Mouse (Mus musculus): Measurements from ENCODE around the gene Hoxa9. TPM values are rescaled to one million over a fixed set of nuclear protein-coding genes. Genes with fewer than 3 reads are reported as not detected.

Gene Hoxa9
- polyA plus RNA-seq (2015; fragmentation: Nextera tagmentation; extraction: Ambion mirVana), result 0.46 and 0.52 TPM in 2 replicates

GRCm38 (mm10) chr6:52230516-52231165 is at the start of gene Hoxa9:
TSS of gene Hoxa9 (minus strand) at chr6:52231089.

DNA sequence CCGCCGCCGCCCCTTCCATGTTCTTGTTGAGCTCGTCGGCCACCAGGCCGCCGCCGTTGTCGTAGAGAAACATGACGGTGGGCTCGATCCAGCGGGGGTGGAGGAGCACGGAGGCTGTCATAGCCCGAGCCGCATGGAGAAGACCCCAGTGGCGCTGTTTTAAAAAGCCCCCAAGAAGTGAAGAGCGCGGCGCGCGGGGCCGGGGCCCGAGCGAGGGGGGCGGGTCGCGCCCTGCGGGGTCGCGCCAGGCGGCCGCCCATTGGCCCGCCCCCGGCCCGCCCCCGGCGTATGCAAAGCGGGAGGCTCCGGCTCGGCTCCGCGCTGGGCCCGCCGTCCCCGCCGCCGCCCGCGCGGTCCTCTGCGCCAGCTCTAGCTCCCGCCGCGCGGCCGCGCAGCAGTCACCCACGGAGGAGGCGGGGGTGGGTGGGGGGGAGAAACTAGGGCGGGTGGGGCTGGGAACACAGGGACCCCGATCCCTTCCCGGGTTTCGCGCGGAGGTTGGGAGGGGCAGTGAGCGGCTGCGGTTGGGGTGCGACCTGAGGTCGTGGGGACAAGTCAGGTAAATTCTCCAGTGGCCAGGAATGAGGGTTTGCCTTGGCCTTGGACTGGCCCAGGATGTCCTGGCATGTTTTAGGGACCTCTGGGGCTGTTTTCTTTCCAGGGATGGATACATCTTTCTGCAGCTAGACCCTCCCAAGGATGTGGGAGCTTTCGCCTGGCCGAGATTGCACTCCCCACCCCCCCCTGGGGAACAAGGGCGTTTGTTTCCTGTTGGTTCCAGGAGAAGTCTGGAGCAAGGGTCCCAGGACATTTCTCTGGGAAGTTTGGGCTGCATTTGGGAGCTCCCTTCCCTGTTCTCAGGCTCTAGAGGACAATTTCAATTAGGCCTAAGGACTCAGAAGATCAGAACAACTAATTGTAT is 30.0 kb upstream of the Hoxa9 start, which contains the start of gene Hoxa13:
TSS of gene Hoxa13 (minus strand) at position 227 of the 922 bp plus-strand sequence.

GRCm38 (mm10) chr6:52245757-52246142 is 14.9 kb upstream of the Hoxa9 start, which contains the start of gene Hoxa11:
TSS of gene Hoxa11 (minus strand) at chr6:52245810.

DNA sequence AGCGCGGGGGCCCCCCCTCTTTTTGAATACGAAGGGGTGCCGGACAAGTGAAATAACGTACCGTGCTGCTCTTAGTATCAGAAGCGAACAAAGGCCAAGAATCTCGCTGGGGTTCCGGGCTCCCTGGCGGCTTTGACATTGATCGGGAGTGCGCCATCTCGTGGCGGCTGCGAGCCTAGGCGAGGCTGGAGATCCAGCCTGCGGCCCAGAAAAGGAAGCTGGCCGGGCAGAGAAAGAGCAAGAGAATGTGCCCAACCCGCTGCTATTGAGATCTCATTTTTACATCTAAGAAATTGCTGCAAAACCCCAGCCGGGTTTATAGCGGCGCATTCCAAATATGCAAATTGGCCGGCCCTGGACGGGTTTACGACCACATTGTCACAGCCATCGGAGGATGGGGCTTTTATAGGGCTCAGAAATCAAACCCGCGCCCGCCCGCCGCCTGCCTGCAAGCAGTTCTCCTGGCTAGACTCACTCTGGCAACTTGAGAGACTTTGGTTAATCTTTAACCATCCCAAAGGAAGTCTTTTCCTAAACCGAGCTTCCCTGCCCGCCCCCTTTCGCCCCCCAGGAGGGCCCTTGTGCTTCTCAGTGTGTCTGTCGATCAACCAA is 9.6 kb upstream of the Hoxa9 start, which contains the start of gene Hoxa10:
TSS of gene Hoxa10 (minus strand) at position 466 of the 612 bp plus-strand sequence.

GRCm38 (mm10) chr6:52221337-52221992 is 9.4 kb downstream of the Hoxa9 start, which contains the start of gene Hoxa7:
TSS of gene Hoxa7 (minus strand) at chr6:52221854.

DNA sequence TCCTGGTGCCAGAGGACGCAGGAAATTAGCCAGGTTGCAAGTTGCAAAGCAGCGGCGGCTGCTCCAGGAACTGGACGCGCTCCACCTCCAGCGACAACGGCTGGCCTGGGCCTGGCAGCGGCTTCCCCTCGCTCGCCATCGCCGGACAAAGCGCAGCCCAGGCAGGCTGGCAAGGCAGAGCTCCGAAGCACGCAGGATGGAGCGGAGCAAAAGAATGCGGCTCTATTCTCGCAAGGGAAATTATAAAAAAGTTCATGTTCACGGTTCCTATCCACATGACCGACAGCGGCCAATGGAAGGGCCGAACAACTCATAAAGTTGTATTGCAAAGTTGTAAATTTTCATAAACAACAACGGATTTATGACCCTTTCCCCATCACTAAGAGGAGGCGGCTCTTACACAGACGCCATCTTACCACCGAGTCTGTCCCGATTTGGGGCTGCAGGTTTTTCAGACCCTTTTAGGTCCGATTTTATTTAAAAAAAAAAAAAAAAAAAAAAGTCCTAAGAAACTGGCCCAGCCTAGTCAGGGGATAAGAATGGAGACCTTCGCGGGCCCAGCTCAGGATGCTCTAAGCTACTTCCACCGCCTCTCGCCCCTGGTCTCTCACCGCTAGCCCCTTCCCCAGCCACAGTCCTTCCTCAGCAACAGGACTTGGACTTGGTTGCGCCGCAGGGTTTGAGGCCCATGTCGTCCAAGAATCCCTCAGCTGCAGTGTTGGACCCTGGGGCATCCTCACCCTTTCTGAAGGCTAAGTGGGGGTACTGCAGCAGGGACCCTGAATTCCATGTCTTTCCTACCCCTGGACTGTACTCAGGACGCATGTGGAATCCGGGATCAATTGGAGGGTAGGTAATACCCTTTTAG is 17.5 kb downstream of the Hoxa9 start, which contains the start of the genes Hoxa3 and Gm28308:
TSS of gene Hoxa3 (minus strand) at position 218 of the 868 bp plus-strand sequence.
TSS of gene Gm28308 (minus strand) at position 221 of the 868 bp plus-strand sequence.

DNA sequence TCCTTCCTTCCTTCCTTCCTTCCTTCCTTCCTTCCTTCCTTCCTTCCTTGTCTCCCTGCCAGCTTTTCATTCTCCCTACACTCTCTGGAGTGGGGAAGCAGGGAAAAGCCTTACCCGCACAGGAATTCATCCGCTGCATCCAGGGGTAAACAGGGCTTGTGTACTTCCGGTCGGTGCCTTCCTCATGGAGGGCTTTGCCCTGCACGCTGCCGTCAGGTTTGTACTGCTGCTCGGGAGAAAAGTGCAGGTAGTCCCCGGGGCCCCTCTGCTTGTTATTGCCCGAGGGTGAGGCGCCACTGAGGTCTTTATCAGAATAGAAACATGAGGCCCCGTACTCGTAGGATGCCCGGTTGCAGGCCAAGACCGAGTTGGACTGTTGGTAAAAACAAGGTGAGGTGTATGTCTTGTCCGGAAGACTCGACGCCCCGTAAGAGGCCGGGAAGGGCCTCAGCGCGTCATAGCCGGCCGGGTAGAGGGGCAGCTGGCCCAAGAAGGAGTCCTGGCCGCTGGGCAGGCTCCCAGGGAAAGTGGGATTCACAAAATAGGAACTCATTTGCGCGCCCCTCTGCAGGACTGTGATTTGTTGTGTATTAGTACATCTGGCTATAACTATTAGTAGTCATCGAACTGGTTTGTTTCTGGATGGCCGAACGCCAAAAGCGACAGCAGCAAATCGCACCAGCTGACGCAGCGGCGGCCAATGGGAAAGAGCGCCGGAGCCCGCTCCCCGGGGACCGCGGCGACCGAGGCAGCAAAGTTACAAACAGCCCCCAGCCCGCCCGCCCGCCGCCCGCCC is 22.6 kb downstream of the Hoxa9 start, which contains the start of gene Hoxa6:
TSS of gene Hoxa6 (minus strand) at position 651 of the 796 bp plus-strand sequence.

GRCm38 (mm10) chr6:52204050-52204752 is 26.7 kb downstream of the Hoxa9 start, which contains the start of gene Hoxa5:
TSS of gene Hoxa5 (minus strand) at chr6:52204587.

DNA sequence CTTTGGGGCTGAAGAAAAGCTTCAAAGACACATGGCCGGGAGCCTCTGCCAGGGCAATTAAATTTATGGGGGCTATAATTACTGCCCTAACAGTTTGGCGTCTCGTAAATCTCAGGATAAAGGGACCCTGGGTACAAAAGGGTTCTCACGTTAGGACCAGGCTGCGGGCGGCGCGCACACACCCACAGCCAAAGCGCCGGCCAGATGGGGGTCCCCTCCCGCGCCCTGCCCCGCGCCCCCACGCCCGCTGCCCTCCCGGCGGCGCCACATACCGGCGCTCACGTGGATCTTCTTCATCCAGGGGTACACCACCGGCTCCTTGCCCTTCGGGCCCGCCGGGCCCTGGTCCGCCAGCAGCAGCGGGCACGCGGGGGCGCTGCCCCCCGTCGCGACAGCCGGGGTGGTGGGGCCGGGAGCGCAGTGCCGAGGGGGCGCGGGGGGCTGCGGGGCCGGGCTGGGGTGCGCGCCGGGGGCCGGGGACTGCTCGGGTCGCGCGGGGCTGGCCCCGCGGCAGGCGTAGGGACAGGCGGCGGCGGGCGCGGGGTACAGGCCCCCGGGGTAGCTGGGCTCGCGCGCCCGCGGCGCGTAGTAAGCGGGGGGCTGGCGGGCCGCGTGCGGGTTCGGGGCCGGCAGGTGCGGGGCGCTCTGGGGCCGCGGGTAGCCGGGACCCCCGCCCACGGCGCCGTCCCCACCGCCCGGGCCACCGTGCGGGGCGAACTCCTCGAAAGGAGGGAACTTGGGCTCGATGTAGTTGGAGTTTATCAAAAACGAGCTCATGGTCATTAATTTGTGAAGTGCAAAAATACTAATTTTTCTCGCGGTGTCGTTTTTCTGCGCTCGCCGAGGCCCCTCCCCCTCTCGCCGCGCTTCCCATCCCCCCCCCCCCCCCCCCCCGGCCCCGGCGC is 39.7 kb downstream of the Hoxa9 start, which contains the start of gene Hoxa4:
TSS of gene Hoxa4 (minus strand) at position 848 of the 905 bp plus-strand sequence.

DNA sequence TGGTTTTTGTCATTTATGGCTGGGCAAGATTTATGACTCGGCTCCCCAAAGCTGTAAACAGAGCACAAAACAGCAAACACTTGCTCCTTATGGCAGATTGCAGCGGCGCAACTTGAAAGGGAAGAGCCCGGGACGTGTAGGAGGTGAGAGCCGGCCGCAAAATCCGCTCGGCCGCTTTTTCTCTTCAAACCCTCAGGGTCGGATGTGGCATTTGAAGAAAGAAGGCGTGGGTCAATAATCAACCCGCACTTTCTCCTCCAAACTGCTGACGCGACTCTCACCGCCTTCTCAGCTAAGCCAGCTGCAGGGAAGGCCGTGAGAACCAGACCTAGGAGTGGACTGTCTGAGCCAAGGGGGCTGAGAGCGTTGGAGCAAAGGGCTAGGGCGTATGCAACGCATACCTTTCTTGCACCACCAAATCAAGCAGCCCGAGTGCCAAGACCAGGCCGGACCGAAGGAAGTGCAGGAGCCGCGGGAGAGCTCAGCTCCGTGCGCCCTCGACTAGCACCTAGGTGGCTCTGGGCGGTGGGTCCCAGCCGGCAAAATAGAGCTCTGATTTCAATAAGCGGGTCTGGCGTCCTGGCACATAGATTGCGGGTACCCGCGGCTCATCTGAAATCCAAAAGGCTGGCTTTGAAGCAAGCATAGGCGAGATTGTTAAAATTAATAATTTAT is 53.7 kb downstream of the Hoxa9 start, which contains the start of gene 5730596B20Rik:
TSS of gene 5730596B20Rik (plus strand) at position 438 of the 675 bp plus-strand sequence.

MicroRNAs within 50 kb of the gene (microRNA counts, 519-probe panel; counts per million panel counts)
- microRNA mmu-miR-196b, result 88.3 counts per million

Other genes starting within 250 kb of the Hoxa9 start
- gene Skap2, start 218.5 kb downstream of the Hoxa9 start, polyA plus RNA-seq (2015; fragmentation: Nextera tagmentation; extraction: Ambion mirVana), result 33.6 and 44.8 TPM in 2 replicates
- 0.17 and 0.32 TPM in 2 replicates for gene Hoxa1, start 72.8 kb downstream of the Hoxa9 start, polyA plus RNA-seq (2015; fragmentation: Nextera tagmentation; extraction: Ambion mirVana)
- gene Hoxa2, start 66.3 kb downstream of the Hoxa9 start, polyA plus RNA-seq (2015; fragmentation: Nextera tagmentation; extraction: Ambion mirVana), result 0.43 and 0.64 TPM in 2 replicates
- 0.11 and 0.13 TPM in 2 replicates for gene 5730596B20Rik, start 53.6 kb downstream of the Hoxa9 start, polyA plus RNA-seq (2015; fragmentation: Nextera tagmentation; extraction: Ambion mirVana)
- gene Hoxa4, start 39.3 kb downstream of the Hoxa9 start, polyA plus RNA-seq (2015; fragmentation: Nextera tagmentation; extraction: Ambion mirVana), result 0.23 and 0.25 TPM in 2 replicates
- gene Hoxa5, start 26.5 kb downstream of the Hoxa9 start, polyA plus RNA-seq (2015; fragmentation: Nextera tagmentation; extraction: Ambion mirVana), result 1.5 and 2.4 TPM in 2 replicates
- gene Hoxa6, start 22.4 kb downstream of the Hoxa9 start, polyA plus RNA-seq (2015; fragmentation: Nextera tagmentation; extraction: Ambion mirVana), result 0.19 TPM in 1 of 2 replicates, not detected in the other
- gene Hoxa3, start 17.8 kb downstream of the Hoxa9 start, polyA plus RNA-seq (2015; fragmentation: Nextera tagmentation; extraction: Ambion mirVana), result 0.49 and 0.56 TPM in 2 replicates
- not detected in 2 replicates for gene Gm28308, start 17.8 kb downstream of the Hoxa9 start, polyA plus RNA-seq (2015; fragmentation: Nextera tagmentation; extraction: Ambion mirVana)
- 1.4 and 2.5 TPM in 2 replicates for gene Hoxa7, start 9.2 kb downstream of the Hoxa9 start, polyA plus RNA-seq (2015; fragmentation: Nextera tagmentation; extraction: Ambion mirVana)
- 0.10 and 0.11 TPM in 2 replicates for gene Hoxa10, start 9.8 kb upstream of the Hoxa9 start, polyA plus RNA-seq (2015; fragmentation: Nextera tagmentation; extraction: Ambion mirVana)
- gene Hoxa11, start 14.7 kb upstream of the Hoxa9 start, polyA plus RNA-seq (2015; fragmentation: Nextera tagmentation; extraction: Ambion mirVana), result not detected in 2 replicates
- not detected in 2 replicates for gene Hoxa13, start 29.8 kb upstream of the Hoxa9 start, polyA plus RNA-seq (2015; fragmentation: Nextera tagmentation; extraction: Ambion mirVana)
- not detected in 2 replicates for gene Evx1, start 82.4 kb upstream of the Hoxa9 start, polyA plus RNA-seq (2015; fragmentation: Nextera tagmentation; extraction: Ambion mirVana)